ENCODE assay signal across 8 mouse cellular contexts in genomic region chr17:44776738-44777270, GRCm38 (mm10). TPM values are rescaled to one million over a fixed set of nuclear protein-coding genes. Genes with fewer than 3 reads are reported as not detected.
DNase-seq lines count a peak whose midpoint lies in the region; ATAC-seq lines count a peak whose summit lies in the region.

Gene Supt3, plus strand, starts transcription at chr17:44777152.

- ATAC-seq in hindbrain, embryonic 12.5 days (ENCODE audit: low FRiP score), result peak; percentile 98

- peak within 1 kb of the TSS; percentile 77 for H3K4me3 ChIP-seq in hindbrain, embryonic 12.5 days

- under 1% methylated on average over 40 of the region's 40 CpGs for WGBS in hindbrain, embryonic 12.5 days

- peak within 1 kb of the TSS; percentile 88 for H3K27ac ChIP-seq in hindbrain, embryonic 12.5 days

- peak within 1 kb of the TSS; percentile 90 for H3K9ac ChIP-seq in hindbrain, embryonic 12.5 days

- H3K4me2 ChIP-seq in hindbrain, embryonic 12.5 days (replicated peaks), result peak within 1 kb of the TSS; percentile 76

- peak; percentile 98 for DNase-seq in Muller cell, postnatal 12 days (ENCODE audit: inconsistent ontology term)
- DNase-seq in cerebellum, adult 9-11 months, result peak; percentile 96
- peak; percentile 85 to 96 for DNase-seq in frontal cortex, adult 2 months (ENCODE audit: extremely low spot score in 1 of 2, low spot score in 1 of 2)
- DNase-seq in layer of hippocampus, postnatal 14 days (ENCODE audit: low spot score in 2 of 2), result peak; percentile 94 to 97
- peak; percentile 97 for DNase-seq in lung, postnatal 14 days
- peak; percentile 93 for DNase-seq in retina, adult 2 months (ENCODE audit: low read depth, low spot score)
- peak; percentile 97 for DNase-seq in thymus, postnatal 36 days

- no peaks in the 10 kb centered on the region for H3K27me3 ChIP-seq in hindbrain, embryonic 12.5 days

- H3K9me3 ChIP-seq in hindbrain, embryonic 12.5 days (replicated peaks), result no peaks in the 10 kb centered on the region

- H3K4me1 ChIP-seq in hindbrain, embryonic 12.5 days, result peaks cover 7% of the 10 kb centered on the region

- no peaks in the 10 kb centered on the region for H3K36me3 ChIP-seq in hindbrain, embryonic 12.5 days

RNA-seq across cellular contexts. Expression of gene Supt3, which starts in this region (rescaled TPM):
- polyA plus RNA-seq in frontal cortex, adult 2 months (2012; rRNA removed), result 7.9 and 8.3 TPM in 2 replicates
- 26.2 and 26.9 TPM in 2 replicates for polyA plus RNA-seq in hindbrain, embryonic 12.5 days (2016; fragmentation: Nextera tagmentation; extraction: Ambion mirVana)
- total RNA-seq in layer of hippocampus, postnatal 14 days (2021), result 10 to 100 TPM; 13.1 to 13.7 TPM

Comparison
In these comparisons a context has a peak if more than half of its experiments do, and no peak if none do; other contexts are left out.
1. Peak in every context shown above with its lines: DNase-seq, ATAC-seq, H3K4me3 ChIP-seq and H3K27ac ChIP-seq.